8 mouse cellular contexts compared by ENCODE assay signal in genomic region chr8:106936478-106937051, GRCm38 (mm10). TPM values are rescaled to one million over a fixed set of nuclear protein-coding genes. Genes with fewer than 3 reads are reported as not detected.
DNase-seq lines count a peak whose midpoint lies in the region; ATAC-seq and TF ChIP-seq lines count a peak whose summit lies in the region.

No protein-coding gene starts in this region.

- peaks cover 19% of the 10 kb centered on the region for H3K4me1 ChIP-seq in testis, adult 2 months (ENCODE audit: control insufficient read depth, insufficient read depth, low read length)
- H3K4me1 ChIP-seq in forebrain, embryonic 16.5 days (replicated peaks; ENCODE audit: control insufficient read depth, insufficient read depth, low read length) = peaks cover 17% of the 10 kb centered on the region
- H3K4me1 ChIP-seq in limb, embryonic 12.5 days (replicated peaks) = peaks cover 35% of the 10 kb centered on the region
- H3K4me1 ChIP-seq in midbrain, embryonic 12.5 days = peaks cover 26% of the 10 kb centered on the region
- H3K4me1 ChIP-seq in stomach, embryonic 16.5 days (ENCODE audit: control insufficient read depth, insufficient read depth, low read length) = peaks cover 16% of the 10 kb centered on the region

- 0 out of 2 replicates have a peak, but pooled peaks cover 1% of the 10 kb centered on the region for H3K36me3 ChIP-seq in testis, adult 2 months (ENCODE audit: control insufficient read depth, insufficient read depth, low read length)
- H3K36me3 ChIP-seq in forebrain, embryonic 16.5 days (ENCODE audit: control insufficient read depth, insufficient read depth) = no peaks in the 10 kb centered on the region
- H3K36me3 ChIP-seq in limb, embryonic 12.5 days = no peaks in the 10 kb centered on the region
- H3K36me3 ChIP-seq in midbrain, embryonic 12.5 days = no peaks in the 10 kb centered on the region
- H3K36me3 ChIP-seq in stomach, embryonic 16.5 days (ENCODE audit: control insufficient read depth, insufficient read depth, low read length) = no peaks in the 10 kb centered on the region

- H3K9me3 ChIP-seq in forebrain, embryonic 16.5 days (ENCODE audit: control insufficient read depth, low read length) = no peaks in the 10 kb centered on the region
- H3K9me3 ChIP-seq in limb, embryonic 12.5 days = no peaks in the 10 kb centered on the region
- H3K9me3 ChIP-seq in midbrain, embryonic 12.5 days = no peaks in the 10 kb centered on the region
- H3K9me3 ChIP-seq in stomach, embryonic 16.5 days (replicated peaks; ENCODE audit: control insufficient read depth, low read length) = no peaks in the 10 kb centered on the region

- ATAC-seq in forebrain, embryonic 16.5 days = peak; percentile 41
- no peak for ATAC-seq in limb, embryonic 12.5 days (ENCODE audit: insufficient number of reproducible peaks, insufficient read depth, low FRiP score, low TSS enrichment, low read depth)
- ATAC-seq in midbrain, embryonic 12.5 days (ENCODE audit: low FRiP score, low read depth) = no peak; the same call in 1 of the 2 replicates
- no peak for ATAC-seq in stomach, embryonic 16.5 days (ENCODE audit: insufficient read depth, low FRiP score)

- peak overlapping the region; percentile 85 for H3K4me3 ChIP-seq in testis, adult 2 months (ENCODE audit: control insufficient read depth, low read depth, low read length)
- peak overlapping the region; percentile 73 for H3K4me3 ChIP-seq in forebrain, embryonic 16.5 days (replicated peaks; ENCODE audit: low read length)
- peak overlapping the region; percentile 93 for H3K4me3 ChIP-seq in limb, embryonic 12.5 days (replicated peaks)
- H3K4me3 ChIP-seq in midbrain, embryonic 12.5 days = peak overlapping the region; percentile 91
- peak overlapping the region; percentile 73 for H3K4me3 ChIP-seq in stomach, embryonic 16.5 days (replicated peaks; ENCODE audit: low read length)

- TF ChIP-seq POLR2A in testis, adult 2 months (IDR thresholded peaks at IDR 0.05; ENCODE audit: control insufficient read depth, low read depth, low read length) = no peak

- TF ChIP-seq CTCF in testis, adult 2 months (IDR thresholded peaks at IDR 0.05; ENCODE audit: control insufficient read depth, insufficient read depth, insufficient replicate concordance, low read depth, low read length) = no peak

- peak overlapping the region; percentile 93 for H3K27ac ChIP-seq in testis, adult 2 months (ENCODE audit: control insufficient read depth, insufficient read depth, low read depth, low read length)
- H3K27ac ChIP-seq in forebrain, embryonic 16.5 days (ENCODE audit: low read length) = no peak overlapping the region; the same call in 1 of the 2 replicates
- peak overlapping the region; percentile 95 for H3K27ac ChIP-seq in limb, embryonic 12.5 days
- H3K27ac ChIP-seq in midbrain, embryonic 12.5 days (replicated peaks) = peak overlapping the region; percentile 93
- peak overlapping the region; percentile 94 for H3K27ac ChIP-seq in stomach, embryonic 16.5 days (ENCODE audit: low read length)

- under 1% methylated on average over 26 of the region's 26 CpGs for WGBS in forebrain, embryonic 16.5 days
- WGBS in limb, embryonic 12.5 days = under 1% methylated on average over 26 of the region's 26 CpGs
- under 1% methylated on average over 26 of the region's 26 CpGs for WGBS in midbrain, embryonic 12.5 days
- under 1% methylated on average over 26 of the region's 26 CpGs for WGBS in stomach, embryonic 16.5 days

- no peak for DNase-seq in testis, postnatal 10 days (ENCODE audit: low spot score)
- peak; percentile 44 for DNase-seq in cerebellum, adult 11-12 months
- peak; percentile 52 for DNase-seq in induced T-regulatory cell, adult 2 months (ENCODE audit: low read depth)

- peak overlapping the region; percentile 84 for H3K9ac ChIP-seq in forebrain, embryonic 16.5 days (replicated peaks; ENCODE audit: low read depth, low read length)
- peak overlapping the region; percentile 96 for H3K9ac ChIP-seq in limb, embryonic 12.5 days (replicated peaks)
- peak overlapping the region; percentile 89 for H3K9ac ChIP-seq in midbrain, embryonic 12.5 days (replicated peaks)
- H3K9ac ChIP-seq in stomach, embryonic 16.5 days (ENCODE audit: low read length) = peak overlapping the region; percentile 90

- H3K4me2 ChIP-seq in forebrain, embryonic 16.5 days (ENCODE audit: low read length) = peak overlapping the region; percentile 90
- H3K4me2 ChIP-seq in limb, embryonic 12.5 days = peak overlapping the region; percentile 75
- peak overlapping the region; percentile 79 for H3K4me2 ChIP-seq in midbrain, embryonic 12.5 days (replicated peaks)
- H3K4me2 ChIP-seq in stomach, embryonic 16.5 days (ENCODE audit: low read depth, low read length) = peak overlapping the region; percentile 68

- H3K27me3 ChIP-seq in testis, adult 2 months (ENCODE audit: control insufficient read depth, insufficient read depth, low read length) = no peaks in the 10 kb centered on the region
- peaks cover 36% of the 10 kb centered on the region for H3K27me3 ChIP-seq in forebrain, embryonic 16.5 days (replicated peaks; ENCODE audit: control insufficient read depth, insufficient read depth, low read length)
- no peaks in the 10 kb centered on the region for H3K27me3 ChIP-seq in limb, embryonic 12.5 days
- peaks cover 24% of the 10 kb centered on the region for H3K27me3 ChIP-seq in midbrain, embryonic 12.5 days
- no peaks in the 10 kb centered on the region for H3K27me3 ChIP-seq in stomach, embryonic 16.5 days (ENCODE audit: control insufficient read depth, insufficient read depth, low read length)

RNA-seq across cellular contexts. Expression of gene Sntb2, which starts 1.0 kb away (rescaled TPM):
- polyA plus RNA-seq in testis, adult 2 months (2012; rRNA removed) = 13.4 and 14.4 TPM in 2 replicates
- polyA plus RNA-seq in forebrain, embryonic 16.5 days (2015; fragmentation: Nextera tagmentation; extraction: Ambion mirVana) = 2.8 and 4.8 TPM in 2 replicates
- polyA plus RNA-seq in limb, embryonic 12.5 days (2016; fragmentation: Nextera tagmentation; extraction: Ambion mirVana) = 18.6 and 19.7 TPM in 2 replicates
- 9.0 and 12.4 TPM in 2 replicates for polyA plus RNA-seq in midbrain, embryonic 12.5 days (2016; fragmentation: Nextera tagmentation; extraction: Ambion mirVana)
- polyA plus RNA-seq in stomach, embryonic 16.5 days (2015; fragmentation: Nextera tagmentation; extraction: Ambion mirVana) = 8.7 and 11.8 TPM in 2 replicates

RNA-seq across cellular contexts. Expression of gene Utp4, which starts 43.1 kb away (rescaled TPM):
- 26.1 and 27.4 TPM in 2 replicates for polyA plus RNA-seq in testis, adult 2 months (2012; rRNA removed)
- polyA plus RNA-seq in forebrain, embryonic 16.5 days (2015; fragmentation: Nextera tagmentation; extraction: Ambion mirVana) = 48.6 and 52.4 TPM in 2 replicates
- 67.9 and 74.5 TPM in 2 replicates for polyA plus RNA-seq in limb, embryonic 12.5 days (2016; fragmentation: Nextera tagmentation; extraction: Ambion mirVana)
- 49.7 and 54.2 TPM in 2 replicates for polyA plus RNA-seq in midbrain, embryonic 12.5 days (2016; fragmentation: Nextera tagmentation; extraction: Ambion mirVana)
- polyA plus RNA-seq in stomach, embryonic 16.5 days (2015; fragmentation: Nextera tagmentation; extraction: Ambion mirVana) = 58.2 and 59.1 TPM in 2 replicates
